Mouse (Mus musculus) spleen, postnatal 36 days (tissue): Measurements from ENCODE around the gene Bahcc1.

Experiments used
- DNase-seq, 2 experiments: peaks; one replicate each; pipeline ENCODE4 v3.0.0; 2022; ENCODE audit warnings: low spot score in 2 of 2, mixed read lengths in 1 of 2

The Bahcc1 gene

GRCm38 (mm10) chr11:120313906-120314685 is 81.3 kb downstream of the Bahcc1 start:
- no peak for DNase-seq

- no peak for DNase-seq
Observed at GRCm38 (mm10) chr11:120314721-120315415, 82.1 kb downstream of the Bahcc1 start.

GRCm38 (mm10) chr11:120315416-120315761 is 82.6 kb downstream of the Bahcc1 start:
- no peak for DNase-seq

GRCm38 (mm10) chr11:120315832-120316689 is 83.3 kb downstream of the Bahcc1 start:
- peak; percentile 91 to 92 for DNase-seq

- no peak for DNase-seq
Observed at GRCm38 (mm10) chr11:120316690-120317254, 84.0 kb downstream of the Bahcc1 start.

GRCm38 (mm10) chr11:120317456-120317855 is 84.7 kb downstream of the Bahcc1 start:
- DNase-seq = no peak

GRCm38 (mm10) chr11:120319310-120319709 is 86.6 kb downstream of the Bahcc1 start:
- no peak for DNase-seq

- no peak for DNase-seq
Observed at GRCm38 (mm10) chr11:120320156-120320555, 87.4 kb downstream of the Bahcc1 start.

- no peak for DNase-seq
Observed at GRCm38 (mm10) chr11:120335431-120336021, 102.8 kb downstream of the Bahcc1 start.

- DNase-seq = no peak
Observed at GRCm38 (mm10) chr11:120337447-120337846, 104.7 kb downstream of the Bahcc1 start.

GRCm38 (mm10) chr11:120338786-120339185 is 106.0 kb downstream of the Bahcc1 start:
- DNase-seq = no peak

GRCm38 (mm10) chr11:120339978-120340513 is 107.3 kb downstream of the Bahcc1 start:
- DNase-seq = no peak

- no peak for DNase-seq
Observed at GRCm38 (mm10) chr11:120341661-120342060, 108.9 kb downstream of the Bahcc1 start.
